ENCODE assay signal across 9 mouse cellular contexts in genomic region chr6:85131673-85132072, GRCm38 (mm10). TPM values are rescaled to one million over a fixed set of nuclear protein-coding genes. Genes with fewer than 3 reads are reported as not detected.
A peak's percentile ranks its signal among the peaks of the same experiment; 100 is the strongest.
DNase-seq lines count a peak whose midpoint lies in the region; ATAC-seq lines count a peak whose summit lies in the region.
"Had no signal": no experiment of that assay in that cellular context is flagged by ENCODE, and none has a peak within 500 bp of the region (broad histone marks: within the 10 kb centered on the region; RNA-seq: fewer than 3 reads in every experiment).

No protein-coding gene starts in this region.

- ATAC-seq in forebrain, embryonic 15.5 days (replicated peaks) = peak; percentile 35; the same call in 1 of the 2 replicates
- ATAC-seq in inflammation-experienced regulatory T-cells, adult 6 months = peak; percentile 74

- no peaks in the 10 kb centered on the region for H3K36me3 ChIP-seq in forebrain, embryonic 15.5 days
- H3K36me3 ChIP-seq in limb, embryonic 10.5 days = peaks cover 22% of the 10 kb centered on the region

- peaks cover 1% of the 10 kb centered on the region for H3K4me1 ChIP-seq in forebrain, embryonic 15.5 days
- H3K4me1 ChIP-seq in limb, embryonic 10.5 days = peaks cover 5% of the 10 kb centered on the region

- H3K27me3 ChIP-seq in forebrain, embryonic 15.5 days = peaks cover 10% of the 10 kb centered on the region
- H3K27me3 ChIP-seq in limb, embryonic 10.5 days (ENCODE audit: low read depth, poor library complexity, severe bottlenecking) = peaks cover 19% of the 10 kb centered on the region

- H3K4me2 ChIP-seq in forebrain, embryonic 15.5 days (replicated peaks) = no peak overlapping the region

- peak; percentile 14 to 45 for DNase-seq in urinary bladder, adult 18-20 months (ENCODE audit: low spot score in 2 of 2)
- DNase-seq in urinary bladder, postnatal 10 days (ENCODE audit: low spot score) = no peak
- DNase-seq in c-Kit-positive CD71-positive TER-119-positive erythroid progenitor cells, embryonic 14.5 days (ENCODE audit: low spot score) = peak; percentile 40
- DNase-seq in limb, embryonic 10.5 days (ENCODE audit: low spot score) = peak; percentile 80
- DNase-seq in ovary, postnatal 14 days (ENCODE audit: low spot score) = peak; percentile 67
- peak; percentile 83 for DNase-seq in thymus, postnatal 4 days

- 3% methylated on average over 4 of the region's 4 CpGs for WGBS in forebrain, embryonic 15.5 days
- WGBS in limb, embryonic 10.5 days = 1% methylated on average over 4 of the region's 4 CpGs

- H3K27ac ChIP-seq in forebrain, embryonic 15.5 days (replicated peaks) = no peak overlapping the region
- no peak overlapping the region for H3K27ac ChIP-seq in limb, embryonic 10.5 days

- no peak overlapping the region for H3K4me3 ChIP-seq in forebrain, embryonic 15.5 days
- no peak overlapping the region for H3K4me3 ChIP-seq in limb, embryonic 10.5 days

- H3K9ac ChIP-seq in forebrain, embryonic 15.5 days (replicated peaks) = no peak overlapping the region

- no peaks in the 10 kb centered on the region for H3K9me3 ChIP-seq in forebrain, embryonic 15.5 days
- no peaks in the 10 kb centered on the region for H3K9me3 ChIP-seq in limb, embryonic 10.5 days (replicated peaks)

RNA-seq across cellular contexts. Expression of gene Spr, which starts 5.9 kb away (rescaled TPM):
- polyA plus RNA-seq in forebrain, embryonic 15.5 days (2015; fragmentation: Nextera tagmentation; extraction: Ambion mirVana) = 29.7 and 34.6 TPM in 2 replicates
- polyA plus RNA-seq in inflammation-experienced regulatory T-cells, adult 6 months (2017; shearing (Covaris generic)) = 10 to 100 TPM; 16.2 to 29.9 (median 29.4) TPM
- 52.5 and 64.9 TPM in 2 replicates for polyA plus RNA-seq in limb, embryonic 10.5 days (2016; fragmentation: Nextera tagmentation; extraction: Ambion mirVana)

RNA-seq across cellular contexts. Expression of gene Emx1, which starts 55.6 kb away (rescaled TPM):
- polyA plus RNA-seq in forebrain, embryonic 15.5 days (2015; fragmentation: Nextera tagmentation; extraction: Ambion mirVana) = 68.9 and 78.8 TPM in 2 replicates
- polyA plus RNA-seq in inflammation-experienced regulatory T-cells, adult 6 months (2017; shearing (Covaris generic)) = not detected
- 1.8 and 3.9 TPM in 2 replicates for polyA plus RNA-seq in limb, embryonic 10.5 days (2016; fragmentation: Nextera tagmentation; extraction: Ambion mirVana)
- polyA plus RNA-seq: stomach, embryonic 14.5 days had no signal

Comparison
In these comparisons a context has a peak if more than half of its experiments do, and no peak if none do; other contexts are left out.
1. RNA of gene Emx1, which starts 55.6 kb away (polyA plus RNA-seq): 68.9 to 78.8 TPM in forebrain, embryonic 15.5 days; 1.8 to 3.9 TPM in limb, embryonic 10.5 days and not detected in inflammation-experienced regulatory T-cells, adult 6 months; every median in the first group is over 10 times any median in the second.